Mouse (Mus musculus): Measurements from ENCODE around the gene Scnn1a. TPM values are rescaled to one million over a fixed set of nuclear protein-coding genes. Genes with fewer than 3 reads are reported as not detected.

Scnn1a gene
- total RNA-seq, 4 experiments from 2014 or later: 0.46 to 0.80 (median 0.58) TPM

DNA sequence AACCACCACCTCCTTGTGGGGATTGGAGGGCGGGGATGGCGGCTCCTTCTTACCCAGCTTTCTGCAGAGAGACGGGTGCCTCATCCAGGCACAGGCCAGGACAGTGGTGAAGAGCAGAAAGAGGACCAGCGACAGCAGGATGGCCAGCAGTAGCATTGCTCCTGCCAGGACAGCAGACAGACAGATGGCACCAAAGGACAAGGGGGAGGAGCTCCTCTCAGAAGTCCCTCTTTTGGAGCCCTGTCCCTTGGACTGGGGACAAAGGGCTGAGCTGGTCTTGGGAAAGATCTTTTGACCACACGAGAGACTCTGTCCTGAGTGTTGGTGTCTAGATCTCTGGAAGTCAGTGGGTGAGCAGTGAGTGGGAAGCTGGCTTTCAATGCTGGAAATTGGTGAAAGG, 11.1 kb upstream of the Scnn1a start:
- DNase-seq (ENCODE audit: low spot score): no peak

DNA sequence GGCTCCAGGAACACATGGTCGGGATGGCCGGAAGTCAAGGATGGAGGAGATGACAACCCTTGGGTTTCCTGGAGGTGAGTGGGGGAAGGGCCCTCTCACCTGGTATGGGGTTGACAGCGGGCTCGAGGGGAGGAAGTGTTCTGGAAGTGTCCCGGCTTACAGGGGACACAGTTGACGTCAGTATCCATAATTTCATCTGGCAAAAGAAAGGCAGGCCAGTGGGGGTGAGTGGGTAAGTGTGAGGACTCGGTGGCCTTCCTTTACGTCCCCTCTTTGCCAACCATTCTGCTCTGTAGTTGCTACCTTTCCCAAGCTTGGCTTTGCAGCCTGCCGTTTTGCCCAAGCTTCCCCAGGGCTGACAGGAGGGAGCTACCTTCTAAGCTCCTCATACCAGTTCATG, 8.3 kb upstream of the Scnn1a start:
- DNase-seq (ENCODE audit: low spot score): no peak

DNA sequence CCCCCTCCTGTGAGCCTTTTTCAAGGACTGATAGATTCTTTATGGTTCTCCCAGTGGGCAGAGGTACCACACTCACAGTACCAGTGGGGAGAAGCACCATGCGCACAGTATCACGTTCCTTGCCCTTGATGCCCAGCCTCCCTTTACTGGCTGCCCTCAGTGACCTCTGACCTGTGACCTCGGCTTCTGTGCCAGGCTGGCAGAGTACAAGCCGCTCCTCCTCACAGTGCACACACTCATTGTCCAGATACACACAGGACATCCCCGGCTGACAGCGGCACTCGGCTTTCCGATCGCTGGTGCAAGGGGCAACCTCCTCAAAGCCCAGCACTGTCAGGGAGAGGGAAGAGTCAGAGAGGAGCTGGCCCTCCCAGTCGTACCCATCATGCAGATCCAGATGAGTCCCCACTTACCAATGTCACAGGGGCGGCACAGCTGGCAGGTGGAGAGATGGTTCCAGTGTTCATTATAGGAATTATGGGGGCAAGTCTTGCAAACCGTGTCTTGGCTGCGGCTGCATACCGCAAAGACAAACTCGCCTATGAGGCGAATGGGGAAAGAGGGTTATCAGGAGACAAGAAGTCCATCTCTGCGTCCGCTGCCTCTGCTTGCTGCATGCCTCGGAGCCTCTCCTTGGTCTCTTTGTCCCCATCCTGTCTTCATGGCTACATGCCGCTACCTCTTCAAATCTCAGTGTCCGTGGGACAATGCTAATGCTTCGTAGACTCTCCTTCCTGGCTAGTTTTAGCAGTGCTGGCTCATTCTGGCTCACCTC, 7.7 kb upstream of the Scnn1a start:
- DNase-seq (ENCODE audit: low spot score): no peak

DNA sequence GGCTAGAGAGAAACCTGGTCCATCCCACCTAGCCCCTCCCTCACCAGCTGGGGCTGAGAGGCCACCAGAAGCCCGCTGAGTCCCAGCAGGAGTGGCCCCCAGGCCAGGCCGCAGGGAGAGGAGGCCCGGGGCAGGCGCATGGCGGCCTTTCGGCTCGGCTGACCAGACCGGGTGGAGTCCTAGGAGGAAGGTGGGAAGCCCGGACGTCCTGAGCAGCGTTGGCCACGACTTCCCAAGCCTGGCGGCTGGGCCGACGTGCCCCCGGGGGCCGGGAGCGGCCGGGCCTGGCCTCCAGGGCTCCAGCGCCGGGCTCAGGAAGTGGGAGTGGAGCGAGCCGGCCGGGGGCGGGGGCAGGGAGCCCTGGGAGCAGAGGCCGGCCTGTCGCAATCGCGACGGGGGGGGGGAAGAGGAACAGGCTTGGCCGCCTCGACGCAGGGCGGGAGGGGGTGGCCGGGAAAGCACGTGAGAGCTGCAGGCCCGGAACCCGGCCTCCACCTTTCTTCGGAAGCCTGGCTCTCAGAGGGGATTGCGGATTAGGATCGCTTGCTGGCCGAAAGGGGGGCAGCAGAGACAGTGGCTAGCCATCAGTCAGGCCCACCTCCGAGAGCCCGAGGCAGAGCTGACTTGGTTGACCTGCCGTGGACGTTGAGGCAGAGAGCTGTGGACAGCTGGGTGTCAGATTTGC, 6.8 kb upstream of the Scnn1a start, which contains the start of gene Ltbr:
TSS of gene Ltbr (minus strand) at position 340 of the 685 bp plus-strand sequence.
- DNase-seq (ENCODE audit: low spot score): peak; percentile 88

DNA sequence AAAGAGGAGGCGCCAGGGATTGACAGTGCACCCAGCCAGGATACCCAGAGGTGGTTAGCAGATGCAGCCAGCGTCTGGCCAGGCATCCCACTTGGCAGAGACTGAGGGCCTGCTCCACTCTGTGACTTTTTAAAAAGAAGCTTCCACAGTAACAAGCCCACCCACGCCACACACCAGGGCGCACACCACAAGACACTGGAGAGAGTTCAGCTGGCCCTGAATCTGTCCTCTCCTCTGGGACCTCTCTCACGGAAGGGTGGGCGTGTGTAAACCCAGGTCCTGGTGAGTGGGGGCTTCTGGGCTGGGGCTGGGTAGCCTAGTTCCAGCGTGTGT, 6.3 kb upstream of the Scnn1a start:
- no peak for DNase-seq (ENCODE audit: low spot score)

DNA sequence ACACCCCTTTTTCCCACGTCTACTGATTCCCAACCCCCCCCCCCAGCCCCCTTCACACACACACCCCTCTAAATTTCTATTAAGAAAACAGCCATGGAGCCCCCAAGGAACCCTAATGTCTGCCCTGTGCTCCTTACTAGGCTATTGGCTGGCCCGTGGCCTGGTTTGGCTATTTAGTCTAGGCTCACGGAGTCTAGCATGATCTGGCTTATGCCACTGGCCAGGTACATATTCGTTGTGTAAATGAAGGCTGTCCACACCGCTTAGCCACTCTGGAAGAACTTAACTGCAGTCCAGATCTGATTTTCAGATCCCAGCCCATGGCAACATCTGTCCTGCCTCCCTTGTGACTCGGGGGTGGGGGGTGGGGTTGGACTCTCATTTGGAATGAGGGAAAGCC, 5.7 kb upstream of the Scnn1a start:
- no peak for DNase-seq (ENCODE audit: low spot score)

DNA sequence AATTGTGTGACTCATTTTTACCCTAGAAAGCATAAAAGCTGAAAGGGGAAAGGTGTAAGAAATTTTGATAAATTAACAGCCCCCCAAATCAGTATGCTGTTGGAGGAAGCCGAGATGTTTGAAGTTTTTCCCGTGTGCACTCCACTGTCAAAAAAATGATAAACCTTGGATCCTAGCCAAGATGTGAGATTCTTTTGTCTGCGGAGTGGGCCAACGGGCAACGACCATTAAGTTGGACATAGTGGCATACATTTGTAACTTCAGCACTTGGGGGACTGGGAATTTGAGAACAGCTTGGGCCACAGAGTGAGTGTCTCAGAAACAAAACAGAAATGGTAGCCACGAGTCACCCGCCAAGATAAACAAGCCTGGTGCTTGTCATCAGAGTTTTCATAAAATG, 3.4 kb upstream of the Scnn1a start:
- DNase-seq (ENCODE audit: low spot score): no peak

DNA sequence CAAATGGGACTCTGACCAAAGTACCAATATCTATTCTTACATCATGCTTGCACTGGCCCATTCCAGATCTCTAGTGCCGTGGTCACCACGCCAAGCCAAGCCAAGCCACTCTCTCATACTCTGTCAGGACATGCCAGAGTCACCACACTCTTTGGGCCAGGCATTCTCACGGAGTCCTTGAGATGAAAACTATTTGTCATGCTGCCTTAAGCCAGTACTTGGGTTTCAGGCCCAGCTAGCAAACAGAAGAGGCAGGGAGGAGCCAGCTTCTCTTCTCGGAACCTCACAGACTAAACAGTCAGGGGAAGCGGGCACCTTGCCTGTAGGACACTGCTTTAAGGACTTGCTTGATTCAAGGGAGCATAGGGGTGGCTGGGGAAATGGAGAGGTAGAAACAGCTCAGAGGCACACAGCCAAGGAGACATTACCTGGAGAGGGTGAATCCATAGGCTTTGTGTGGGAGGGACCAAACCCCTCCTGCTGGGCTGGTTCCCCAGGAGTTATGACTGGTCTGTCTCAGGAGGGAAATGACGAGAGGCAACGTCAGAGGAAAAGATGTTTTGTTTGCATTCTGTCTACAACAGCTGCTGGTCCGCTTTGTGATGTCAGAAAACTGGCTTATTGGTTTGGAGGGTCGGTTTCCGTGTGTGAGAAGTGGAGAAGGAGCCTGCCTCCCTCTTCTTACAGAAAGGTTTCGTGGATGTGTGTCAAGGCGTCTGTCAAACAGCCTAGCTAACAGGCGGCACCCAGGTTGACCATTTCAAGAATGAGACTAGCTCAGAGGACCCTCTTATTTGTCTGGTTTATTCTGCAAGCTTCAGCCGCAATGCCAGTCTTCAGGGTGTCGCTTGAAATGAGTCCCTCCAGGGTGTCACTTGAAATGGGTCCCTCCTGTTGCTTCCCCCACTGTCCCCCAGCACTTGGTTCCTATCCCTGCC, 1.2 kb upstream of the Scnn1a start:
- DNase-seq (ENCODE audit: low spot score): no peak

DNA sequence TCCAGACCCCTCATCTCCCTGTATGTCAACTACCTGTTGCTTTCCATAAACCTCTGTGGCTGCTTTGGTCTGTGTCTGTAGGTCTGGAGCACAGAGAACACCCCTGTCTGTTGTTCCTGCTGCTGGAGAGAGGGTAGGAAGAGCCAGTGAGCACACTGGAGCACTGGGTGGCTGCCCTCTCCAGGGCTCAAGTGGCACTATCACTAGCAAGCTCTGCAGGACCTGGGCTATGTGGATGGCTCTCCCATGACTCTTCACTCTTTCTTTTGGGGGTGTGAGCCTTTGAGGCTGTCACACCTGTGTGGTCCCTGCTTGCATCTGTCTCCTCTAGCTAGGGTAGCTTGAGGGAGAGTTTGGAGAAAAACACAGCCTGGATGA, 551 bp upstream of the Scnn1a start:
- no peak for DNase-seq (ENCODE audit: low spot score)

DNA sequence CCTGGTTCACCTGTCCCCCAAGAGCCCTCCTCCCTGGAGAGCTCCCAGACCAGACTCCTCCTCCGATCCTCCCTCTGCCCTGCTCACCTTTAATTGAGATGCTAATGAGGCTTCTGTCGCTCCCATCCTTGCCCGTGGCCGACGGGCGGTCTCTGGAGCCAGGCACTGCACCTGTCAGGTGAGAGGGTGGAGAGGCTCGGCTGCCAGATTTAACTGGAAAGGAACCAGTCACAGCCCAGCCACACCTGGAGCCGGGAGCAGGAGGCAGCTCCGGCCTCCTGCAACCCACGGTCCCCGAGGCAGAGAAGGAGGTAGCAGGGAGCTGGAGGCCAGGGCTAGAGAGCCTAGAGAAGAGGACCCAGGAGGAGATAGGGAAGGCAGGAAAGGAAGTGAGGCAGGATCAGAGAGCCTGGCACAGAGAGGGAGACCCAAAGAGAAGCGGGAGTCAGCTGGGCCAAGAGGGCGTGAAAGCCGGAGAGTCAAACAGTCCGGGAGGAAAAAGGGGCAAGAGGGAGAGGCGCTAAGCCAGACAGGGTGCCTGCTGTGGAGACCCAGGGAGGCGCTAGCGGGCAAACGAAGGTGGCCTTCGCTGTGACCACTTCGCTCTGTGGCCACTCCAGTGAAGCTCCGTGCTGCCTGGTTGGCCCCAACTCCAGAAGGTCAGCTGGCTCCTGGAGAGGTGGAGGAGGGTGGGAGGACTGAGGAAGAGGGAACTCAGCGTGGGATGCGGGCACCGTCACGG, 826 bp downstream of the Scnn1a start:
- no peak for DNase-seq (ENCODE audit: low spot score)

DNA sequence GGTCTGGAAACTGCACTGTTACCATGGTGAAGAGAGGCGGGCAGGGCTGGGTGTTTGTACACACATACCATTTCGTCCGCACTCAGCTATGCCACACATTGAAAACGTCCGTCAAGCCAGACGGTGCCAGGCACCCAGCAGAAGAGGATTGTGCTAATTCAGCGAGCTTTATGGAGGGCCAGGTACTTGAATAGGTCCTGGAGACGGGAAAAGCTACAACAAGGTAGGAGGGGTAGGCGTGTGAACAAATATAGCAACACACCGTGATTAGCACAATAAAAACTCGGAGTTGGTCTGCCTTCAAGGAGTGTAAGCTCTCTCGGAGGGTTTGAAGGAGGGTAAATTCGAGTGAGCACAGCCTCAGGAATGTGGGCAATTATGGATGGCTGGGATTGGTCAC, 2.3 kb downstream of the Scnn1a start:
- DNase-seq (ENCODE audit: low spot score): no peak

DNA sequence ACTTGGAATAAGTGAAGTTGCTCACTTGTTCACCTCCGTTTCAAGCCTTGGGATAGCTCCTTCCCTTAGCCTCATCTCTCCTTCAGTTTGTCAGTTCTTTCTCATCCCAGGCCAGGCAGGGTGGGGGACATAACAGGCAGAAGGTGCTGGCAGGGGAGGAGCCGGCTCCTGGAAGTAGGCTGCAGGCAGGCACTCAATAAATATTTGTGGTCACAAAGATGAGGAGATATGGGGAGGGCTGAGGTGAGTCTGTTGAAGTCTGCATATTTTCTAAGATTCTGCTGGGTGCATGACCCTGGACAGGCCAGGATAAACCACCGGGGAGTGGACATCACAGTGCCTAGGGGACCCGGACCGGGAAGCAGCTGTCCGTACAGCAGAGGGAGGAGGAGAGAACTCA, 3.1 kb downstream of the Scnn1a start:
- no peak for DNase-seq (ENCODE audit: low spot score)

DNA sequence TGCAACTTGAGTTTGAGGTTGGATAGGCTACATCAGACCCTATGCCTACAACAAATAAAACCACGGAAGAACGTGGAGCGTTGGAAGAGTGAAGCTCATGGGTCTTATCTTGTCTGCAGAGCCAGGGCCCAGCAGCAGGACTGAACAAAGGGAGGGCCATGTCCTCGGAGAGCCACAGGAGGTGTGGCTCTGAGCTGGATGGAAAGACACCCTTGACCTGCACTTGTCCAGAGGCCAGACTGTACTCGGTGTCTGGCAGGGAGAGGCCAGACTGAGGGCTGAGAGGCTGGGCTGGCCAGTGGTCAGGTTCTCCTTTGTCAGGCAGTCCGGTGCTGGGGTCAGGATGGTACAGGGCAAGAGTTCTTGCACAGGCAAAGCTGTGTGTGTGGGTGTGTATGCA, 4.9 kb downstream of the Scnn1a start:
- no peak for DNase-seq (ENCODE audit: low spot score)

DNA sequence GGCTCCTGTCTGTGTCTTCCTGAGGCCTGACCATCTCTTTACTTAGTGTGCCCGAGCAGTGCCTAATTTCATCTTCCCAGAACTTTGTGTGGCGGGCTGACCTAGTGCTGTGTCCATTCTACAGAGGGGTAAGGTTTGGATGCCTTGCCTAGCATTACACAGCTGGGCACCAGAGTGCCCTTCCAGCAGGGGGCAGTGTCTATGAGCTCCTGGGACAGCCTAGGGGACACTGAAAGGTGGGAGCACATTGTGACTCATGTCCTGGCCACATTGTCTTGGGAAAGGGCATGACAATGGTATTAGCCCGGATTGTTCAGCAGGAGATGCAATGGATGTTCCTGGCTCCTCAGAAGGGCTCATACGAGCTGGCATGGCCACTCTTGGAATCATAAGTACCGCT, 7.8 kb downstream of the Scnn1a start:
- DNase-seq (ENCODE audit: low spot score): peak; percentile 66

DNA sequence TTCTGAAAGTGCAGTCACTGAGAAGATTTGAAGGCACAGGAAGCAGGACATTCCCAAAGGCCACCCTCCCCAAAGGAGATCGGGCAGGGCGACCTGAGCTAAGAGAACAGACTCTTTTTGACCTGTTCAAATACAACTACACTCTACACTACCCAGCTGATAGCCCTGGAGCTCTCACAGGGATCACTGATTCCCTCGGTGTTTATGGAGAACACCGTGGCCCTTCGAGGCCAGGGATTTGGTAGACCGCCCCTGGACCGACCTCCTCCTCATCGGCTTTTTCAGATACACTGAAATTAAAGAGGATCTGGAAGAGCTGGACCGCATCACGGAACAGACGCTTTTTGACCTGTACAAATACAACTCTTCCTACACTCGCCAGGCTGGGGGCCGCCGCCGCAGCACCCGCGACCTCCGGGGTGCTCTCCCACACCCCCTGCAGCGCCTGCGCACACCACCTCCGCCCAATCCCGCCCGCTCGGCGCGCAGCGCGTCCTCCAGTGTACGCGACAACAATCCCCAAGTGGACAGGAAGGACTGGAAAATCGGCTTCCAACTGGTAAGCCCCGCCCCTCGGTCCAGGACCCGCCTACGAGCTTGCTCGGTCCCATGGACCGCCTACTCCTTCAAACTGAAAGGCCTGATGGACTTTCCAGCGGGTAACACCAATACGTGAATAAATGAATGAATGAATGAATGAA, 10.3 kb downstream of the Scnn1a start:
- DNase-seq (ENCODE audit: low spot score): peak; percentile 97

DNA sequence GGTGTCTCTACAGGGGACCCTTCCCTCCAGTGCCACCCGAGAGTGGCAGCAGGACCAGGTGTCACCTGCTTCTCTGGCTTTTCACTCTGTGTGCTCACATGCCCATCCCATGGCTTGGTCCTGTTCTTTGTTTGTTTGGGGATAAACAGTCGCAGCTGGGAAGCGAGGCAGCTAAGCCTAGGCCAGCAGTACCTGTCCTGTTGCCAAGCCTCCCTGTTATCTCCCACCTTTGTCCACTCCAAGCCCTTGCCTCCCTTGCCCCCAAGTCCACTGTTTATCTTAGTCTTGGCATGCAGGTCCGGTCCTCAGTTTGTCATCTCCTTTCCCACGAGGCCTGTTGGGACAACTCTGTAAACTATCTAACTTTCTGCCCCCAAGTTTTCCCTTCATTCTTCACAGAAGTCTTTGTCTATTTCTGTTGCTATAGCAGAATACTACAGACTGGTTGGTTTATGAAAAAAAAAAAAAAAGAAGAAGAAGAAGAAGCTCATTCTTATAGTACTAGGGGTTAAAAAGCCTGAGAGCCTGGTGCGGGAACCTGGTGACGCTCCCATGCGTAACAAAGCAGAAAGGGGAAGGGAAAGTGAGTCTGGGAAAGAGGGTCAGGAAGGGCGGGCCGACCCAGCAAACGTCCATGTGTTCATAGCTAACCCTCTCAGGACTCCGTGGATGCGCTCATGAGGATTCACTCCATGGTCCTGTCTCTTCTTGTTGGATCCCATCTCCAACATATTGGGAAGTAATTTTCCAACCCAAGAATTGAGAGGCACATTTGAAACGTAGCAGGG, 12.8 kb downstream of the Scnn1a start:
- no peak for DNase-seq (ENCODE audit: low spot score)

DNA sequence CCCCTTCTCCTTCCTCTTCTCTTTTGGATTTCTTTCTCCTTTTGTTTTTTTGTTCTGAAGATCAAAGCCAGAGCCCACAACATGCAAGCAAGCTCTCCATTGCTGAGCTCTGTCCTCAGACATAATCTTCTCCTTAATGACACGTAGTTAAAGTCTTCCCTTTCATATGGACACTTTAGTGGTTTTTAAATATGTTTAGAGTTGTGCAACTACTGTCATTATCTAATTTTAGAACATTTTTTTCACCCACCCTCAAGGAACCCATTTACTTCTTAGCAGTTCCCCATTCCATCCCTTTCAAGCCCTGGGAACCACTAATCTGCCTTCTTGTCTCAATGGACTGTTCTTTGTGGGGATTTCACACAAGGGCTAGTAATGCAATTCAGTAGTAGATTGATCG, 13.9 kb downstream of the Scnn1a start:
- no peak for DNase-seq (ENCODE audit: low spot score)

DNA sequence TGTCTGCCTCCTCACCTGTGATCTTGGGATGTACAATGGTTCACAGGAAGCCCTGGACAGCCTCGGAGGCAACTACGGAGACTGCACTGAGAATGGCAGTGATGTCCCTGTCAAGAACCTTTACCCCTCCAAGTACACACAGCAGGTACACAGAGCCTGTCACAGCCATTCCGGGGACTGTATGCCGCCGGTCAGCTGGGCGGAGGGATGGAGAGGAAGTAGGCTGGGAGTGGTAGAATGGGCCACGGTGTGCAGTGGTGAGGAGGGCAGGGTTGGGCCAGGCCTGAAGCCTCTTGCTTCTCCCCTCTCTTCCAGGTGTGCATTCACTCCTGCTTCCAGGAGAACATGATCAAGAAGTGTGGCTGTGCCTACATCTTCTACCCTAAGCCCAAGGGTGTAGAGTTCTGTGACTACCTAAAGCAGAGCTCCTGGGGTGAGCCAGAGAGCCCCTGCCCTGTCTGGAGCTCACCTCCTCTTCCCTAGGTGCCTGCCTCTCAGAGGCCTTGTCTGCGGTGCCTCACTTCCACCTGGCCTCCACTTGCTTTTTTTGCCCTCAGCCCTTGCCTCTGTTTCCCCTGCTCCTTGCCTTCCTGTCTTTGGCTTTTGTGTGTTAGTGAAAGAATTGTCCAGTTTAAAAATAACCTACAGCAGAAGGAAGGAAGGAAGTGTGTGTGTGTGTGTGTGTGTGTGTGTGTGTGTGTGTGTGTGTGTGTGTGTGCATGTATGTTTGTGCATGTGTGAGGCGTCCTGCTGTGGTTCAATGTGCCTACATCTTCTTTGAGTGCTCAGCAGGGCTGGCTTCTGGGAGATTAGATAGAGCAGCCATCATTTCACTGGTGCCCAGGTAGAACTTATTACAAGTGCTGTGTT, 18.6 kb downstream of the Scnn1a start:
- no peak for DNase-seq (ENCODE audit: low spot score)

DNA sequence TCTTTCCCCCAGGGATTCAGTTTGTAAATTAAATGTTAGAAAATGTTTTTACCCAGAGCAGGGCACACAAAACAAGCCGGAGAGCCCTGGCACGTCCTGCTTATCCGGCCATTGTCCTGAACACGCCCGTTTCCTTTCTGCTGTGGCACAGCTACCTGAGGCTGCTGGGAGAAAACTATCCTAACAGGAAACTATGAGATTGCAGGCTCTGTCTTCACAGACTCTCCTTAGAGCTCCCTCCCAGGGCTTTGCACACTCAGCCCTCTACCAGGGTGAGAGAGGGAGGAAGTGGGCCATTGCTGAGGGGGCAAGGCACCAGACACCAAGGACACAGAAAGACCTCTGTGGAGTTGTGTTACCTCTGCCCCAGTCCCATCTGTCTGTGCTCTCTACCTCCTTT, 19.8 kb downstream of the Scnn1a start:
- no peak for DNase-seq (ENCODE audit: low spot score)

All from heart, adult 8-10 months (tissue).